Mouse (Mus musculus) urinary bladder, postnatal 14 days (tissue): ENCODE data around the gene Pabpc6.

Experiments used
- DNase-seq: peaks from one replicate; pipeline ENCODE4 v3.0.0; 2021; ENCODE audit warnings: low spot score

The Pabpc6 gene

DNA sequence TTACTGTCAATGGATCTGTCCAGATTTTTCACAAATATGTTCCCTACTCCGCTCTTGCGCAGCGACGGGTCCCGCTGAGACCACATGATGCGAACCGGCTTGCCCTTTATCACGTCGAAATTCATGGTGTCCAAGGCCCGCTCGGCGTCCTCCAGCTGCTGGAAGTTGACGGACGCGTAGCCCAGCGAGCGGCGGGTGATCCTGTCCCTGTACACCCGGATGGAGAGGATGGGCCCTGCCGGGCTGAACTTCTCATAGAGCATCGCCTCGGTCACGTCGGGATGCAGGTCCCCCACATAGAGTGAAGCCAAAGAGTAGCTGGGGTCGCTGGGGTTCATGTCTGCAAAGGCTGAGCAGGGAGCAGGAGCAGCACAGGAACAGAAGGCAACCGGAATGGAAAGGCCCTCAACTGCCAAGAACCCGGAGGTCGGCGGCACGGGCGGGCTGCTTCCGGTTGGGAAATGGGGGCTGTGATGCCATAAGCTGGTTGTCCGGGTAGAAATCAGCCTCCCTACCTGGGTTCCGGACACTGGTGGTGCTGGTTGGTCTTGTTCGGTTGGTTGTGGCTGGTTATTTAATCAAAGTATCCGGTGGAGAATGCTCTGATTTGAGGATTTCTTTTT is at the start of gene Pabpc6:
Gene Pabpc6, minus strand, starts transcription at position 435 of the 623 bp plus-strand sequence.
- DNase-seq: no peak

DNA sequence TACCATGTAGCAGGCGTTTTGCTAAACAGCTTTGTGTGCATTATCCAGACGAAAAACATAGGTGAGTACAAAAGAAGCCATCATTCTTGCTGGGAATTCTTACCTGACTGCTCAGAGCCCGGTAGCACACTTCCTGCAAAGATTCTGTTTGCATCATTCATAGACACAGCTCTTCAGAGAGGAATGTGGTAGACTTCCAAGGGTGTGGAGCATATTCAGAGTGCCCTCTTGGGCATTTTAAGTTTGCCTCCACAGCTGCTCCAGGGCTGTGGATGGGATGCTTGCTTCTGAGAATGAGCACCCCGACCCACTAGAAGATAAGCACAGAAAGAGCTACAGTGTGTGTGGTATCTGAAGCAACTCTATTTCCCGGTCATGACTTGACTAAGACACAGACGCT is 41.4 kb upstream of the Pabpc6 start:
- DNase-seq: no peak

DNA sequence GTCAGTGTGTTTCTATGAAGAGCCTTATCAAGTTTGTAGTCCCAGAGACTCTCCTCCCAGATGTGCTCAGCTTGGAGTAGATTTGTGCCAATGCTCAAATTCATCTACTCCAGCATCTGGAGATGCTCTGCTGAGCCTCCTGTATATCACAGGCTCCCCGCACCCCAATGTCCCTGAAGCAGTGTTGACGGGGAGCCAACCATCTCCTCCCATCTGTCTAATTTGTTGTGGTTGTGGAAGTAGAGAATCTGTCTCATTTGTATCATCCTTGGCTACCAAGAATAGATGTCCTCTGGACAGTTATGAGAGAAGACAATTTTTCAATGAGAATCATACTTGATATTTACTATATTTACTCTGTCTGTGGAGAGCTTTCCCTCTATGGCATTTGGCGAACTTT is 39.4 kb upstream of the Pabpc6 start:
- DNase-seq: no peak

DNA sequence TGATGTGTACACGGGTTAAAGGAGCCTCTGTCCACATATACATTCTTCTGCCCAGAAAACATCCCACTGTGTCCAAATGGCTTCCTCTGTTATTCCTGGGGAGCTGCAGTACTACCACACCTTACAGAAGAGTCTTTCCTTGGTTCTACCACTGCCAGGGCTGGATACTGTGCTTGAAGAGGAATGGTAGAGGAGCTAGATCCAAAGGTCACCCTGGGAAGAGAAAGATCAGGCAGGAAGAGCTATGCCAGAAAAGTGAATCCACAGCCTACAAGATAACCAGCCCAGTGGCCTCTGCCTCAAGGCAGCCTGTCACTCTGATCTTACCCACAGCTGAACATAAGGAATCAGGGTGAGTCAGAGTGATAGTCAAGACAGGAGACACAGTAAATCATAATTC is 37.8 kb upstream of the Pabpc6 start:
- no peak for DNase-seq

DNA sequence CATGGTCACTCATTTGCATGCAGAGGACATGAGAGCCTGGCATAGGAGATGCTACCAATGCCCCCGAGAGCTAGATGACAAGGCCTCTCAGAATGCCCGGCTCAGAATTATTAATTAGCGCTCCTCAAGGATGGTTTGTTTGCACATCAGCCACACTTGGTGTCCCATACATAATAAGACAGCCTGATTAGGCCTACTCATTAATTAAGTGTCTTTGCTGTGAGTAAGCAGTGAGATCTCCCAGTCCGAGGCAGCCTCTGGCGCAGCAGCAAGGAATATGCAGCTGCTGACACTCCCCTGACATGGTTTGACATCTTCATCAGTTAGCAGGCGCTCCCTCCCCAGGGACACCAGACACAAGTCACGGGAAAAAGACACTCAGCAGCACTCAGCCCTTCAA is 28.2 kb upstream of the Pabpc6 start:
- DNase-seq: no peak

DNA sequence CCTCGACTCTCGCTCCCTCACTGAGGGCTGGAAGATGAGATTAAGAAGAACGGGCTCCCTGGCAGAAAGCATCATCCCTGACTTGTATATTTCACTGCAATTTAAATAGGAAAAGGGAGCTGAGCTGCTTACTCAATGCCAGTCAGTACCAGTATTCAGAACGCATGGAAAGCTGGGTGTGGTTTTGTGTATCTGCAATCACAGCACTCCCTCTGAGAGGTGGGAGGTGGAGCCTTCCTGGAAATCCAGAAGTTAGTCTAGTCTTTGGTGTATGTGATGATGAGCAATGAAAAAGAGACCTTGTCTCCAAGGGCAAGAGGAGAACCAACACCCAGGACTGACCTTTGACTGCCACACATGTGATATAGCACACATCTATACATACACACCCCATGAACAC is 21.7 kb upstream of the Pabpc6 start:
- DNase-seq: no peak

DNA sequence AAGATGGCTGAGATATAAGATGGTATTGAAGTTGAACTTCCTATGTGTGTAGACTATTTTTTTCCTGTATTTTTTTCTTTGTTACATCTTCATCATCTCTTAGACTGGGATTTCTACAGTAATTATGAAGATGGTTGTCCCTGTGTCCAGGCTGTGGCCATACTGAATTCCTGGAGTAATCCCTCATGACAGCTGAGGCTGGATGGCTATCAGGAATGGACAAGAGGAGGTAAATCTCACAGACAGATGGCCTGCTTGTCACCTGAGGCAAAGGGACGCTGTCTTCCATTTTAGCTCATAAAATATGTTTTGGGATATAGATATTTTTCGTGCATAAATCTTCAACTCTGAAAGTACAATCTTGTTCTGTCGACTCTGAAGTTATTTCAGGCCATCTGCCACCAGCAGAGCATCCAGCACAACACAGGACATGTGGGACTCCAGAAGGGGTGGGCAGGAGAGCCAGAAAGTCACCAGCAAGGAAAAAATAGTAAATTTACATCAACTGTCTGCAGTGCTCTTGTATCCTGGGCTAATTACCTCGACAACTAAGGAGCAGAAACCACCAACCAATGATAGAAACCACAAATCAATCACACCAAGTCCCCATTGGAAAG is 14.1 kb upstream of the Pabpc6 start:
- DNase-seq: no peak

DNA sequence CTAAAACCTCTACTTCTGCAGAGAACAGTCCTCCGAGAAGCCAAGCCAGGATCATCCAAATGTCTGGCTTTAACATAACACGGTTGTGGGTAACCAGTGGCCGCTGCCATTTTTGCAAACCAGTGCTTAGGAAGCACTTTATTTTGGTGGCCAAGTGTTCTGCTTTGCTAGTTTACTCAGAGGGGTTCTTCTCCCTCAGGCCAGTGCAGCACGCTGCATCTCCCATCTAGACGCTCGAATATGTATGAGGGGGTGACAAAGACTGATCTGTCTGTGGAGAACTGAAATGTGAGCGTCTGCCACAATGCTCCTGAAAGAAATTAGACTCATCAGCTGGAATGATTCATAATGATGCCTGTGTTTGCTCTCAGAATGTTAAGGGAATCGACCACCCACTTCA is 11.2 kb upstream of the Pabpc6 start:
- no peak for DNase-seq

DNA sequence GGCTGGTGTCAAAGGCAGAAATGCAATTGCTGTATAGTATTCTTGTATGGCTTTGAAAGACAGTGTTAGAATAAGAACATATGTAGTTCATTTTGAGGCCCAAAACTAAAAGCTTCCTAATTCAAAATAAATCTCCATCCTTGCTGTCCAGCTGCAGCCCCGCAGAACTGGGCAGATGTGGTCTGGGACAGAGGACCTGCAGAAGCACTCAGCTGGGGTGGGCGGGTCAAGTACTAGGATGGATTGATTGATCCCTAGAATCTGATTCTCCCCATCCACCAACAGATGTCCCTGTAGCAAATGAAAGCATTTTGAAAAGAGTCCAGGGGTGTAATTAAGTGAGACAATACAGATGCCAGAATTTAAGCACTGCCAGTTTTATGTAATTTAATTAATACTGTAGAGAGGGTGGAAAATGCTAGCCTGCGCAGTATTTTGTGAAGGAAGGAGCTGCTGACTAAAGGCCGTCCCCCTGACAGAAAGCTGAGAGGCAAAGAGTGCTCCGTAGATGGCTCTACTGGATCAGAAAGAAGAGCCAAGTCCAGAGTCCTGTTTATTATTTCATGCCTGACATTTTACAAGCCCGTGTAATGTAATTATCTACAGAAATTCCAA is 5.8 kb upstream of the Pabpc6 start:
- no peak for DNase-seq

DNA sequence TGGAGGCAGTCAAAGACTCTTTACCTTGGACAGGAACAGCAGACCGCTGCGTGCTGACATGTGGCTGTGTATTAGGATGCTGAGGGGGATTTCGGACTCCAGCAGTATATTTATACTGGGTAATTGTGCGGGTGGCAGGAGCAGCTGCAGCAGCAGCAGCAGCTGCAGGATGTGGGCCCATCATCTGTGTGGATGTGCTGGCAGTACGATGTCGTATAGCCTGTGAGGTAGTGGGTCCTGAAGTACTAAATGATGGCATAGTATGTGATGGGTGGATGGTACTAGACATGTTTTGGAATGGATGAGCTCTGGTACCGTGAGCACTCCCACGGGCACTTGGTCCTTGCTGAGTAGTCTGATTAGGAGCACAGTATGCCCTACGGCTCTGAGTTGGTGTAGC is 1.6 kb downstream of the Pabpc6 start:
- DNase-seq: no peak

DNA sequence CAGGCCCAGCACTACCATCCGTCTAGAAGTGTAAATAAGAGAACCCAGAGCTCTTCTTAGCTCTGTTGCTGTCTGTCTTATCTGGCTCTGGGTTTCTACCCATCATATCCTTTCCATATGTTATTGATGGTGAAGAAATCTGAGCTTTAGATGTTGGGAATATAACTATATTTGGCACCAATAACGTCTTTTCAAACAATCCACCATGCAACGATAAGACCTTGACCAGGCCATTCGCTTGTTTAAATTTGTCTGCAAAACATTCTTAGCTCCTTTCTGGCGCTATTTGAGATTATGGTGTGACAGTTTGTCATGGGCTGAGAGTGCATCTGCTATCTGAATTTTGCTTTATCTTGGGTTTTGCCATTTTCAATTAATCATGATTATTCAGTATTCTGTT is 10.9 kb downstream of the Pabpc6 start:
- no peak for DNase-seq

DNA sequence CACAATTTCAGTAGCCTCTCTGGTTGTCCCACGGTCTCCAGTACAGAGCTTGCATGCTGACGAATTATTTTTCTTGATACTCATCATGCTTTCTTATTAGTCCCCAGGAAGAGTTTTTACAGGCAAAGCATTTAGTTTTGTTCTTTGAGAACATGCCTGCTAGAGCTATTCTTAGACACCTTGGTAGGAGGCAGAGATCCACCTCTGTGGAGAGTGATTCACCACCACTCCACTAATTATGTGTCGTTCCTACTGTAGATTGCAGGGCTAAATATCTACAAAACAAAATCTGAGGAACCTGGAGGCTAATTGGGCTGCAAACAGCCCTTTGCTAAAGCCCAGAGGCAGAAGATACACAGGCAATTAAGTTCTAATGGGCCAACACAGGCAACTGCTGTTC is 15.4 kb downstream of the Pabpc6 start:
- DNase-seq: no peak

DNA sequence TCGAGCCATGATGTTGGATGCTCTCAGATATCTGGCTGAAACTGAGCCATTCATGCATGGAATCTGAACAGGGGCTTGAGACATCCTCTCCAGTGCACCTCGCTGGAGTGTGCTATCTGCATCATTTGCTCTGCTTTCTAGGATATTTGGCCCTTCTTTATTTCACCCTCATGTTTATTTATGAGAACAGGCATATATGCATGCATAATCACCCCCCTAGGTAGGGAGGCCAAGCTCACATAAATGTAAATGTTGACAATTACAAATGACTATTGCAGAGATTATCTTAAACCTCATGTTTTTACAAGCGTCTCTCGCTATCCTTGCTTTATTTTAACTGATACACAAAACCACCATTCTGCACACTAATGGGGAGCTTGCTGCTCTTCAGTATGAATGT is 21.9 kb downstream of the Pabpc6 start:
- no peak for DNase-seq

DNA sequence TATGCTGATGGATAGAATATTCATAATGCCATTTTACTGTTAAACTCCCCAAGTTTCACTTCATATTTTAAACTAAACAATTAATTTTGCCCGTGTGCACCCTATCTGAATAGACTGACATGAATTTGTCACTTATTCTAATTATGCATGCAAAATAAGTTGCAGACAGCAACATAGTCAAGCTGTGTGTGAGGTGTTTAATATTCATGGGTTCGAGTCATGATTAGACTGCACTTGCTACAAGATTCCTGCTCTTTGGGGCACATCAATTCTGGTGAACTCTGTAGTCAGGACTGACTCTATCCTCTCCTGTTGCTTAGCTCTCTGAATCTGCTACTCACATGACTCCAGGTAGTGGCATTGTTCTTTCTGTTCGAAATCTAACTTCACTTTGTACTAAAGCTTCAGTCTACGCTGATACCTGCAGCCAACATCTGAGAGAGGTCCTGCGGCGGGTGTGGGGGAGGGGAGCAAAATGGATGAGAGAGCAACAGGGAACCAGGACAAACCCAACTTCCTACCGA is 25.8 kb downstream of the Pabpc6 start:
- DNase-seq: no peak

DNA sequence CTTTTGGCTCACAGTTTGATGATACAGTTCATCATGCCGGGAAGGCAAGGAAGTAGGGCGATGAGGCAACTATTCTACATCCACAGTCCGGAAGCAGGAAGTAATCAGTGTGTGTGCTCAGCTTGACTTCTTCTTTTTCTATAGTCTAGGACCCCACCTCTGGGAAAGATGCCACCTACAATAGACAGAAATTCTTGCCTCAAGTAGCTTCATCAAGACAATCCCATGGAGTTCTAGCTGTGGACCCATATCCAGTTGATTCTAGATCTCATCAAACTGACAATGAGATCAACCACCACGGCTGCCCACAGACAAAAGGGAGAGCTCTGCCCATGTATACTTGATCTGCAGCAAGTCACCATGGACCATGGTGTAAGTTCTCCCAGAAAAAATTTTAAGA is 32.5 kb downstream of the Pabpc6 start:
- DNase-seq: no peak

DNA sequence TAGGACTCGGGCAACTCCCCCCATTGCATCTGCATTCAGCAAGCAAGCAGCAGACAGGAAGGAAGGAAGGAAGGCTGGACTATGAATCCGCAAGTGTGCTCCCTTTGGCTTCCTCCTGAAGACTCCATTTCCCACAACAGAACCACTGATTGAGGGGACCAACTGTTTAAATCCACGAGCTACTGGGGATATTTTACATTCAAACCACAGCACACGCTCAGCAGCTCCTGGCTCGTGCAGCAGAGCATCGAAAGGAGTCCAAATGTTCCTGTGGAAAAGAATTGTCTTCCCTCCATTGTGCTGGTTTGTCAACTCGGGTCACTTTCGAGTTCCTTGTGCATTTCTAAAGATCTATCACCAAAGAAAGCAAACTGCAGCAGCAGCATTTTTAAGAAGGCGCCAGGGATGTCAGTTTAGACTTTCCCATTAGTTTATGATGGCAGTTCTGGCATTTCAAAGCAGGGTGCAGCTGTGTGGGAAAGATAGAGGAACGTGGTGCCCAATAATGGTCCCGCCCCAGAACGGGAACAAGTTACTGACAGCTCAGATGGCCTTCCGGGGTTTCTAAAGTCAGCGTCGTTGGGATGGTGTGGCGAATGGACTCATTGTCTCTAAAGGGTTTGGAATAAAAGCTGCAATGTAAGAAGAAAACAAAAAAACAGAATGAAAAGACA is 36.8 kb downstream of the Pabpc6 start:
- DNase-seq: no peak

DNA sequence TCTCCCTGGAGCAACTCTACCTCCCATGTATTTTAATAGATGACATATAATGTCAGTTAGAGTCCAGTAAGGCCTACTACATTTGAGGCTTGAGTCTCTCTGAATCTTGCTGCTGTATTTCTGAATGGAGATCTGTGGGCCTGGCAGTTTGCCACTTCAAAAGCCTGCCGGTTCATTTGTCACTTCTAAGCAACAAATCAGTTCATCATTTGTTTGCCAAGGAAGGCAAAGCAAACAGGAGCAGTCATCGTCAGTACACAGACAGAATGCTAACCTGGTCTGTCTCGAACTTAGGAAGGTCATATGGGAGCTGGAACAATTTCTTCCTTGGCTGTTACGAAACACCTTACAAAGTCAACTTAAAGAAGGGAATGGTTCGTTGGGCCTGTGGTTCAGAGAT is 37.4 kb downstream of the Pabpc6 start:
- DNase-seq: no peak

DNA sequence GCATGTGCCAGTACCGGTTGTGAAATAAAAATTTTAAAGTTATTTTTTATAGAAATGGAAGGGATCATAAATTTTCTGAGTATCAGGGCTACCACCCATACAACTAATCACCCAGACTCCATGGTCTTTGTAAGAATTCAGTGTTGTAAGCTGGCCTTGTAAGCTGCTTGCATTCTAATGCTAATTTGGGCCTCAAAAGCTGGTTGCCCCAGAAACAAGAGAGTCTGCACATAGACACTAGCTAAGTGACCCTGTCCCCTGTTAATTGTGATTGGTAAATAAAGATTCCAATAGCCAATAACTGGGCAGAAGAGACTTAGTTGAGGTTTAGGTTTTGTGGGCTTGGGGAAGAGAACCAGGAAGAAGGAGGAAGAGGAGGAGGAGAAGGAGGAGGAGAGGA is 38.4 kb downstream of the Pabpc6 start:
- no peak for DNase-seq

DNA sequence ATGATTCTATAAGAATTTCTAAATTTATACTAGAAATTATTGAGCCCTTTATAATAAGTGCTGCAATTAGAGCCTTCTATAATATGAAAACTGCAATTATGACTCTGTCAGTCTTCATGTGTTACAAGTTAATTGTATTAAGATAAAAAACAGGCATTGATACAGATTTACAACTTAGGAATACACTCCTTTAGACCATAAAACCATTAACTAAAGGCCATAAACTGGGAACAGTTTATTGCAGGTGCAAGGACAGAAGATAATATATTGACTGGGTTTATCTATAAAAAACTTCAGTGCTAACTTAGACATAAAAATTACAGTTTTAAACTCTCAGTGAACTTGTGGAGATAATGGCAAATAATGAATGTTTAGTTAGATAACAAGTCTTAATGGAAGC is 42.5 kb downstream of the Pabpc6 start:
- no peak for DNase-seq
